Mouse (Mus musculus) neural tube, embryonic 12.5 days (tissue): Measurements from ENCODE around the gene S100a2. TPM values are rescaled to one million over a fixed set of nuclear protein-coding genes. Genes with fewer than 3 reads are reported as not detected.

Experiments used
- ATAC-seq: fragments of 200-750 bp; cut with Nextera tagmentation; 2 replicates; pipeline ENCODE4 v1.8.0; 2017; ENCODE audit warnings: low read depth, mild to moderate bottlenecking, moderate TSS enrichment, moderate library complexity; ENCODE audit not compliant: low FRiP score
- H3K27ac ChIP-seq: fragments of 300-500 bp; sonication (generic); 2 replicates; pipeline ENCODE4 v1.5.1; 2016
- H3K27me3 ChIP-seq: fragments of 300-500 bp; sonication (generic); replicated peaks from 2 replicates; pipeline ENCODE4 v1.6.1; 2016; ENCODE audit warnings: mild to moderate bottlenecking
- H3K36me3 ChIP-seq: fragments of 300-500 bp; sonication (generic); 2 replicates; pipeline ENCODE4 v1.6.1; 2016; ENCODE audit warnings: mild to moderate bottlenecking
- H3K4me1 ChIP-seq: fragments of 300-500 bp; sonication (generic); 2 replicates; pipeline ENCODE4 v1.6.1; 2016
- H3K4me2 ChIP-seq: fragments of 300-500 bp; sonication (generic); replicated peaks from 2 replicates; pipeline ENCODE4 v1.6.1; 2016; ENCODE audit warnings: mild to moderate bottlenecking
- H3K4me3 ChIP-seq: fragments of 300-500 bp; sonication (generic); 2 replicates; pipeline ENCODE4 v1.5.1; 2016
- H3K9ac ChIP-seq: fragments of 300-500 bp; sonication (generic); 2 replicates; pipeline ENCODE4 v1.6.1; 2016; ENCODE audit warnings: mild to moderate bottlenecking
- H3K9me3 ChIP-seq: fragments of 300-500 bp; sonication (generic); 2 replicates; pipeline ENCODE4 v1.6.1; 2016; ENCODE audit warnings: mild to moderate bottlenecking
- WGBS: fragments of 180-500 bp; shearing (Covaris S2); methylation state at CpG from one replicate; pipeline ENCODE4 v1.1.7; 2016; 5-methylcytosine and 5-hydroxymethylcytosine counted together
- polyA plus RNA-seq: library from polyadenylated mRNA; unstranded; fragments of >200 nt; fragmentation: Nextera tagmentation; extraction: Ambion mirVana; gene quantifications from 2 replicates; pipeline ENCODE4 v1.2.1, GENCODE M21; 2016

The S100a2 gene
- polyA plus RNA-seq, 1 experiment from 2014 or later: not detected

GRCm38 (mm10) chr3:90611494-90611893, 21.4 kb downstream of the S100a2 start:
- Histone ChIP-seq H3K4me1 (0 out of 2 replicates have a peak, but pooled peaks cover 9% of the 10 kb centered on the region), H3K4me2 (no peak overlapping the region), H3K9me3 (no peaks in the 10 kb centered on the region), H3K9ac (no peak overlapping the region), H3K27ac (no peak overlapping the region), H3K36me3 (no peaks in the 10 kb centered on the region), H3K27me3 (peaks cover 8% of the 10 kb centered on the region; the same call in 1 of the 2 replicates), H3K4me3 (no peak overlapping the region)
- 86% methylated on average over 3 of the region's 3 CpGs for WGBS
- ATAC-seq: no peak

DNA sequence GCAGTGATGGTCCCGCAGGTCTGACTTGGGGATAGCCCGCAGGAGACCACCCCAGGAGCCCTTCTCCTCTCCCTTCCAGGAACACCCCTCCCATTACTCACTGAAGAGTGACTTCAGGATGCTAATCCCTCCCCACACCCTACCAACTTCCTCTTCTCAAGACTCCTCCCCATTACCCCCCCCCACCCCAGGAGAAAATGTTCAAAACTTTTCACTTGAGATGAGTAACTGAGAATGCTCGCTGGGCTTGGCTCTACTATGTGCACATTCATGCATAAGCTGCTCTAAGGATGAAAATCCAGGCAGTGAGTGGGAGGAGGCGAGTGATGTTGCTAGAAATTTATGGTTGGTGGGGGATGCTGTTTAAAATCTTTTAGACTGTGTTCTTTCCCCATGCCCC, 22.0 kb downstream of the S100a2 start:
- Histone ChIP-seq H3K27me3 (peaks cover 8% of the 10 kb centered on the region; the same call in 1 of the 2 replicates), H3K4me3 (no peak overlapping the region), H3K4me2 (no peak overlapping the region), H3K4me1 (0 out of 2 replicates have a peak, but pooled peaks cover 9% of the 10 kb centered on the region), H3K27ac (no peak overlapping the region), H3K9me3 (no peaks in the 10 kb centered on the region), H3K9ac (no peak overlapping the region), H3K36me3 (no peaks in the 10 kb centered on the region)
- no peak for ATAC-seq
- WGBS: 64% methylated on average over 4 of the region's 4 CpGs

GRCm38 (mm10) chr3:90612728-90613291, 22.8 kb downstream of the S100a2 start, which contains the start of gene S100a6:
S100a6 (plus strand) TSS chr3:90612882.
- peak within 1 kb of the TSS; percentile 31 for H3K4me3 ChIP-seq
- no peaks in the 10 kb centered on the region for H3K9me3 ChIP-seq
- peak within 1 kb of the TSS; percentile 45; the same call in 1 of the 2 replicates for H3K9ac ChIP-seq
- H3K36me3 ChIP-seq: no peaks in the 10 kb centered on the region
- peaks cover 8% of the 10 kb centered on the region; the same call in 1 of the 2 replicates for H3K27me3 ChIP-seq
- ATAC-seq: peak; percentile 72
- 1% methylated on average over 23 of the region's 23 CpGs for WGBS
- H3K4me1 ChIP-seq: 0 out of 2 replicates have a peak, but pooled peaks cover 9% of the 10 kb centered on the region
- H3K27ac ChIP-seq: no peak within 1 kb of the TSS
- peak within 1 kb of the TSS; percentile 73 for H3K4me2 ChIP-seq

- WGBS: 68% methylated on average over 7 of the region's 7 CpGs
- H3K27me3 ChIP-seq: peaks cover 8% of the 10 kb centered on the region; the same call in 1 of the 2 replicates
- peak overlapping the region; percentile 73 for H3K4me2 ChIP-seq
- ATAC-seq: peak; percentile 9; the same call in 1 of the 2 replicates
- H3K4me1 ChIP-seq: 0 out of 2 replicates have a peak, but pooled peaks cover 9% of the 10 kb centered on the region
- H3K27ac ChIP-seq: no peak overlapping the region
- H3K9me3 ChIP-seq: no peaks in the 10 kb centered on the region
- H3K9ac ChIP-seq: 0 out of 2 replicates have a peak overlapping the region, but pooled peaks have one; percentile 45
- H3K36me3 ChIP-seq: no peaks in the 10 kb centered on the region
- H3K4me3 ChIP-seq: no peak overlapping the region
Observed at GRCm38 (mm10) chr3:90613461-90614147, 23.6 kb downstream of the S100a2 start.

DNA sequence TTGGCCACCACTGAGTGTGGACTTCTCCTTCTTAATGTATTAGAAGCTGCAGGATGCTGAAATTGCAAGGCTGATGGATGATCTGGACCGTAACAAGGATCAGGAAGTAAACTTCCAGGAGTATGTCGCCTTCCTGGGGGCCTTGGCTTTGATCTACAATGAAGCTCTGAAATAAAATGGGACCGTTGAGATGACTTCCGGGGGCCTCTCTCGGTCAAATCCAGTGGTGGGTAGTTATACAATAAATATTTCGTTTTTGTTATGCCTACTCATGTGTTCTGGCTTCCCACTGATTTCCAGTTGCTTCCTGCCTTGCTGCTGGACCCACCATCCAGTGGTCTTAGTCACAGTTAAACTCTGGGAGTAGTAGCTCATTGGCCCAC, 24.1 kb downstream of the S100a2 start:
- no peak overlapping the region for H3K4me3 ChIP-seq
- no peaks in the 10 kb centered on the region for H3K36me3 ChIP-seq
- H3K9ac ChIP-seq: no peak overlapping the region
- H3K27me3 ChIP-seq: peaks cover 8% of the 10 kb centered on the region; the same call in 1 of the 2 replicates
- 82% methylated on average over 6 of the region's 6 CpGs for WGBS
- ATAC-seq: no peak
- no peak overlapping the region for H3K4me2 ChIP-seq
- no peak overlapping the region for H3K27ac ChIP-seq
- no peaks in the 10 kb centered on the region for H3K9me3 ChIP-seq
- 0 out of 2 replicates have a peak, but pooled peaks cover 9% of the 10 kb centered on the region for H3K4me1 ChIP-seq

DNA sequence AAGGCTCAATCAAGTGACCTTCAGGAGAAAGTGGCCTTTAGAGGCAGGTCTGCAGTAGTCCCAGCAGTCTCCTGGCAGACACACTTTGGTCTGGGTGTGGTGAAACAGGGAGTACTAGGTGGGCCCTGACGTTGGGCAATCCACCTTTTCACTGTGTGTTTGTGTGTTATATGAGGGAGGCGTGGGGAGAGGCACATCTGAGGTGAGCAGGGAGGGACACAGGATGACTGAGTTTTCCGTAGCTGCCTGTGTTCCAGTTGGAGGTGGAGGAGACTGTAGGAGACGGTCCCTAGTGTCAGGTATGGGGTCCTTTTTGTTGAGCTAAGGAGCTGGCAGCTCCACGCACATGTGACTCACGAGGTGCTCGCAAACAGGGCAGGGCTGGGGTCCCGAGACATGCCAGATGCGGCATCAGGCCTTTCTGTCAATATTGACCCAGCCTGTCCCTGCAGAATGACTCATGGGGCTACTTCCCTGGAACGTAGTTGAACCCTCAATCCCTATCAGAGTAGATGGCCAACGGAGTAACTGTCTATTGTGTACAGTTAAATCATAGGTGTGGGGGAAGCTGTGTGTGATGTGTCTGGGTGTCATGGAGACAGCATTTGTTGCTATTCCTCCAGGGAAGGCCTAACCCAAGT, 24.7 kb downstream of the S100a2 start:
- H3K27ac ChIP-seq: no peak overlapping the region
- no peak overlapping the region for H3K4me3 ChIP-seq
- H3K9ac ChIP-seq: no peak overlapping the region
- H3K27me3 ChIP-seq: peaks cover 8% of the 10 kb centered on the region; the same call in 1 of the 2 replicates
- no peaks in the 10 kb centered on the region for H3K9me3 ChIP-seq
- no peak overlapping the region for H3K4me2 ChIP-seq
- WGBS: 84% methylated on average over 11 of the region's 11 CpGs
- H3K36me3 ChIP-seq: no peaks in the 10 kb centered on the region
- H3K4me1 ChIP-seq: 0 out of 2 replicates have a peak, but pooled peaks cover 9% of the 10 kb centered on the region
- ATAC-seq: no peak

GRCm38 (mm10) chr3:90615415-90615814, 25.4 kb downstream of the S100a2 start:
- no peak overlapping the region for H3K27ac ChIP-seq
- no peak overlapping the region for H3K9ac ChIP-seq
- H3K36me3 ChIP-seq: no peaks in the 10 kb centered on the region
- peaks cover 8% of the 10 kb centered on the region; the same call in 1 of the 2 replicates for H3K27me3 ChIP-seq
- H3K4me3 ChIP-seq: no peak overlapping the region
- no peak for ATAC-seq
- H3K9me3 ChIP-seq: no peaks in the 10 kb centered on the region
- WGBS: 11% methylated on average over 7 of the region's 7 CpGs
- H3K4me2 ChIP-seq: no peak overlapping the region
- H3K4me1 ChIP-seq: 0 out of 2 replicates have a peak, but pooled peaks cover 9% of the 10 kb centered on the region

DNA sequence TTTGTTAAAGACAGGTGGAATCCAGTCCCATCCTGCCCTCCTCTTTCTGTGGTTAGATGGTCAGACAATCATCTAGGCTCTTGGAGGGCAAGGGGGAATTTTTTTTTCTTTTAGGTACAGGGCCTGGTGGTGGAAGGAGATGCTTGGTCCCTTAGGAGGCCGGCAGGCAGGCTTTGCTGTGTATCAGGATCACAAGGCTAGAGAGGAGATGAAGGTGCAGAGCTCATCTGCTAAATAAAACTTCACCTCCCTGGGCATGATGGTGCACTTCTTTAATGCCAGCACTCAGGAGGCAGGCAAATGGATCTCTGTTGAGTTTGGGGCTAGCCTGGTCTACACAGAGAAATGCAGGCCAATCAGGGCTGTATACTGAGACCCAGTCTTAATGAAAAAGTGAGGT, 25.9 kb downstream of the S100a2 start:
- Histone ChIP-seq H3K27ac (no peak overlapping the region), H3K4me2 (no peak overlapping the region), H3K4me1 (0 out of 2 replicates have a peak, but pooled peaks cover 9% of the 10 kb centered on the region), H3K9ac (no peak overlapping the region), H3K36me3 (no peaks in the 10 kb centered on the region), H3K4me3 (no peak overlapping the region), H3K9me3 (no peaks in the 10 kb centered on the region), H3K27me3 (peaks cover 8% of the 10 kb centered on the region; the same call in 1 of the 2 replicates)
- no peak for ATAC-seq
- WGBS: 89% methylated on average over 1 of the region's 1 CpGs

GRCm38 (mm10) chr3:90617586-90617985, 27.5 kb downstream of the S100a2 start:
- Histone ChIP-seq H3K36me3 (no peaks in the 10 kb centered on the region), H3K9me3 (no peaks in the 10 kb centered on the region), H3K9ac (no peak overlapping the region), H3K4me1 (0 out of 2 replicates have a peak, but pooled peaks cover 9% of the 10 kb centered on the region), H3K4me2 (no peak overlapping the region), H3K27ac (no peak overlapping the region), H3K27me3 (peaks cover 8% of the 10 kb centered on the region; the same call in 1 of the 2 replicates), H3K4me3 (no peak overlapping the region)
- WGBS: 17% methylated on average over 1 of the region's 1 CpGs
- ATAC-seq: no peak

- Histone ChIP-seq H3K4me3 (no peak overlapping the region), H3K9ac (no peak overlapping the region), H3K4me1 (peaks cover 13% of the 10 kb centered on the region), H3K36me3 (no peaks in the 10 kb centered on the region), H3K9me3 (no peaks in the 10 kb centered on the region), H3K27me3 (no peaks in the 10 kb centered on the region), H3K27ac (no peak overlapping the region), H3K4me2 (no peak overlapping the region)
- no peak for ATAC-seq
- WGBS: 63% methylated on average over 7 of the region's 7 CpGs
Observed at GRCm38 (mm10) chr3:90621552-90621951, 31.5 kb downstream of the S100a2 start.

- 9% methylated on average over 2 of the region's 2 CpGs for WGBS
- Histone ChIP-seq H3K27ac (no peak overlapping the region), H3K4me2 (no peak overlapping the region), H3K9ac (no peak overlapping the region), H3K36me3 (no peaks in the 10 kb centered on the region), H3K27me3 (no peaks in the 10 kb centered on the region), H3K9me3 (no peaks in the 10 kb centered on the region), H3K4me1 (peaks cover 13% of the 10 kb centered on the region), H3K4me3 (no peak overlapping the region)
- peak; percentile 61 for ATAC-seq
Observed at GRCm38 (mm10) chr3:90623435-90624071, 33.5 kb downstream of the S100a2 start.
